In genomic region chr14:104113448-104113847, GRCm38 (mm10) we compare ENCODE assay signal across 30 mouse cellular contexts.
DNase-seq lines count a peak whose midpoint lies in the region; ATAC-seq and TF ChIP-seq lines count a peak whose summit lies in the region.
"Had no signal": no experiment of that assay in that cellular context is flagged by ENCODE, and none has a peak within 500 bp of the region (broad histone marks: within the 10 kb centered on the region; RNA-seq: fewer than 3 reads in every experiment).

No protein-coding gene starts in this region.

- no peak for TF ChIP-seq CTCF in midbrain, postnatal 0 days (IDR thresholded peaks at IDR 0.05)

- no peak overlapping the region for H3K4me2 ChIP-seq in forebrain, embryonic 11.5 days (ENCODE audit: low read depth, low read length, severe bottlenecking)
- no peak overlapping the region for H3K4me2 ChIP-seq in forebrain, embryonic 14.5 days (ENCODE audit: low read length)
- no peak overlapping the region for H3K4me2 ChIP-seq in midbrain, embryonic 12.5 days (replicated peaks)
- H3K4me2 ChIP-seq in midbrain, embryonic 15.5 days, result no peak overlapping the region
- H3K4me2 ChIP-seq in midbrain, embryonic 14.5 days (ENCODE audit: low read length), result no peak overlapping the region
- H3K4me2 ChIP-seq in midbrain, postnatal 0 days (ENCODE audit: low read depth, low read length, poor library complexity, severe bottlenecking), result no peak overlapping the region
- H3K4me2 ChIP-seq in hindbrain, embryonic 14.5 days (replicated peaks), result no peak overlapping the region
- H3K4me2 ChIP-seq: embryonic facial prominence, embryonic 13.5 days; embryonic facial prominence, embryonic 15.5 days; forebrain, embryonic 13.5 days had no signal

- no peak overlapping the region for H3K4me3 ChIP-seq in forebrain, embryonic 11.5 days (ENCODE audit: low read depth, low read length)
- H3K4me3 ChIP-seq in forebrain, embryonic 14.5 days (ENCODE audit: low read depth, low read length), result no peak overlapping the region
- H3K4me3 ChIP-seq in midbrain, embryonic 12.5 days, result no peak overlapping the region
- no peak overlapping the region for H3K4me3 ChIP-seq in midbrain, embryonic 15.5 days
- no peak overlapping the region for H3K4me3 ChIP-seq in midbrain, embryonic 14.5 days (replicated peaks; ENCODE audit: low read depth, low read length)
- H3K4me3 ChIP-seq in midbrain, postnatal 0 days (ENCODE audit: low read depth, low read length), result no peak overlapping the region
- no peak overlapping the region for H3K4me3 ChIP-seq in hindbrain, embryonic 14.5 days (replicated peaks; ENCODE audit: low read length)
- H3K4me3 ChIP-seq: embryonic facial prominence, embryonic 13.5 days; embryonic facial prominence, embryonic 15.5 days; erythroblast, embryonic 14.5 days; forebrain, embryonic 10.5 days; forebrain, embryonic 13.5 days had no signal

- H3K27ac ChIP-seq in forebrain, embryonic 11.5 days (ENCODE audit: low read depth, low read length), result no peak overlapping the region
- H3K27ac ChIP-seq in forebrain, embryonic 14.5 days (ENCODE audit: low read depth, low read length), result no peak overlapping the region
- H3K27ac ChIP-seq in midbrain, embryonic 12.5 days (replicated peaks), result no peak overlapping the region
- no peak overlapping the region for H3K27ac ChIP-seq in midbrain, embryonic 15.5 days
- no peak overlapping the region for H3K27ac ChIP-seq in midbrain, embryonic 14.5 days (replicated peaks; ENCODE audit: low read depth, low read length)
- no peak overlapping the region for H3K27ac ChIP-seq in midbrain, postnatal 0 days (ENCODE audit: low read depth, low read length)
- H3K27ac ChIP-seq in hindbrain, embryonic 14.5 days, result no peak overlapping the region
- H3K27ac ChIP-seq: embryonic facial prominence, embryonic 13.5 days; embryonic facial prominence, embryonic 15.5 days; forebrain, embryonic 10.5 days; forebrain, embryonic 13.5 days had no signal

- H3K4me1 ChIP-seq in forebrain, embryonic 11.5 days (replicated peaks; ENCODE audit: control insufficient read depth, insufficient read depth, low read length), result no peaks in the 10 kb centered on the region
- H3K4me1 ChIP-seq in forebrain, embryonic 14.5 days (ENCODE audit: control insufficient read depth, insufficient read depth, low read length), result no peaks in the 10 kb centered on the region
- peaks cover 4% of the 10 kb centered on the region; the same call in 1 of the 2 replicates for H3K4me1 ChIP-seq in midbrain, embryonic 12.5 days
- H3K4me1 ChIP-seq in midbrain, embryonic 15.5 days, result peaks cover 8% of the 10 kb centered on the region; the same call in 1 of the 2 replicates
- H3K4me1 ChIP-seq in midbrain, embryonic 14.5 days (ENCODE audit: control insufficient read depth, insufficient read depth, low read length), result 0 out of 2 replicates have a peak, but pooled peaks cover 5% of the 10 kb centered on the region
- no peaks in the 10 kb centered on the region; the same call in 1 of the 2 replicates for H3K4me1 ChIP-seq in midbrain, postnatal 0 days (ENCODE audit: insufficient read depth, low read length)
- H3K4me1 ChIP-seq in hindbrain, embryonic 14.5 days (replicated peaks; ENCODE audit: control insufficient read depth, insufficient read depth, low read length), result no peaks in the 10 kb centered on the region
- H3K4me1 ChIP-seq: embryonic facial prominence, embryonic 13.5 days; embryonic facial prominence, embryonic 15.5 days; forebrain, embryonic 13.5 days had no signal

- H3K9me3 ChIP-seq in forebrain, embryonic 11.5 days (ENCODE audit: control insufficient read depth, low read length), result no peaks in the 10 kb centered on the region
- no peaks in the 10 kb centered on the region for H3K9me3 ChIP-seq in forebrain, embryonic 14.5 days (replicated peaks; ENCODE audit: control insufficient read depth, low read length)
- H3K9me3 ChIP-seq in midbrain, embryonic 12.5 days, result no peaks in the 10 kb centered on the region
- no peaks in the 10 kb centered on the region for H3K9me3 ChIP-seq in midbrain, embryonic 15.5 days
- H3K9me3 ChIP-seq in midbrain, embryonic 14.5 days (ENCODE audit: control insufficient read depth, low read length), result no peaks in the 10 kb centered on the region
- no peaks in the 10 kb centered on the region for H3K9me3 ChIP-seq in midbrain, postnatal 0 days (ENCODE audit: low read length)
- no peaks in the 10 kb centered on the region for H3K9me3 ChIP-seq in hindbrain, embryonic 14.5 days (ENCODE audit: control insufficient read depth, low read length)
- H3K9me3 ChIP-seq: embryonic facial prominence, embryonic 13.5 days; embryonic facial prominence, embryonic 15.5 days; forebrain, embryonic 10.5 days; forebrain, embryonic 13.5 days had no signal

- DNase-seq in forebrain, embryonic 11.5 days (ENCODE audit: low spot score), result no peak
- no peak for DNase-seq in forebrain, embryonic 14.5 days (ENCODE audit: low spot score)
- DNase-seq in midbrain, embryonic 14.5 days, result peak; percentile 31
- DNase-seq in midbrain, postnatal 0 days (ENCODE audit: low spot score), result no peak
- peak; percentile 9 for DNase-seq in retina, postnatal 1 day
- no peak for DNase-seq in hindbrain, embryonic 14.5 days (ENCODE audit: low spot score)
- DNase-seq: adrenal gland, adult 8-10 months; adrenal gland, postnatal 14 days; adrenal gland, postnatal 36 days; B cell, adult 2 months; cerebellum, adult 11 months; cerebellum, adult 18-20 months; cerebellum, adult 8-10 months; cerebellum, adult 9-11 months; cerebellum, postnatal 14 days; cerebellum, postnatal 36 days; embryo, embryonic 11 days had no signal

- H3K27me3 ChIP-seq in forebrain, embryonic 11.5 days (ENCODE audit: control insufficient read depth, insufficient read depth, low read length), result no peaks in the 10 kb centered on the region
- H3K27me3 ChIP-seq in forebrain, embryonic 14.5 days (replicated peaks; ENCODE audit: control insufficient read depth, insufficient read depth, low read length), result no peaks in the 10 kb centered on the region
- no peaks in the 10 kb centered on the region for H3K27me3 ChIP-seq in midbrain, embryonic 12.5 days
- no peaks in the 10 kb centered on the region for H3K27me3 ChIP-seq in midbrain, embryonic 15.5 days (replicated peaks)
- no peaks in the 10 kb centered on the region for H3K27me3 ChIP-seq in midbrain, embryonic 14.5 days (ENCODE audit: control insufficient read depth, insufficient read depth, low read length)
- no peaks in the 10 kb centered on the region for H3K27me3 ChIP-seq in midbrain, postnatal 0 days (ENCODE audit: insufficient read depth, low read length)
- H3K27me3 ChIP-seq in hindbrain, embryonic 14.5 days (ENCODE audit: control insufficient read depth, insufficient read depth, low read length), result no peaks in the 10 kb centered on the region
- H3K27me3 ChIP-seq: CH12.LX; embryonic facial prominence, embryonic 13.5 days; embryonic facial prominence, embryonic 15.5 days; forebrain, embryonic 13.5 days had no signal

- no peaks in the 10 kb centered on the region for H3K36me3 ChIP-seq in forebrain, embryonic 11.5 days (ENCODE audit: control insufficient read depth, insufficient read depth, low read length)
- H3K36me3 ChIP-seq in forebrain, embryonic 14.5 days (ENCODE audit: control insufficient read depth, insufficient read depth, low read length), result no peaks in the 10 kb centered on the region
- H3K36me3 ChIP-seq in midbrain, embryonic 12.5 days, result no peaks in the 10 kb centered on the region
- H3K36me3 ChIP-seq in midbrain, embryonic 15.5 days (replicated peaks), result no peaks in the 10 kb centered on the region
- no peaks in the 10 kb centered on the region for H3K36me3 ChIP-seq in midbrain, embryonic 14.5 days (ENCODE audit: control insufficient read depth, insufficient read depth, low read length)
- H3K36me3 ChIP-seq in midbrain, postnatal 0 days (ENCODE audit: insufficient read depth, low read length), result no peaks in the 10 kb centered on the region
- no peaks in the 10 kb centered on the region for H3K36me3 ChIP-seq in hindbrain, embryonic 14.5 days (replicated peaks; ENCODE audit: control insufficient read depth, insufficient read depth)
- H3K36me3 ChIP-seq: embryonic facial prominence, embryonic 13.5 days; embryonic facial prominence, embryonic 15.5 days; forebrain, embryonic 10.5 days; G1E had no signal

- ATAC-seq in forebrain, embryonic 11.5 days (replicated peaks; ENCODE audit: low FRiP score), result 0 out of 2 replicates have a peak, but pooled peaks have one; percentile 15
- ATAC-seq in forebrain, embryonic 14.5 days, result no peak
- ATAC-seq in midbrain, embryonic 12.5 days (ENCODE audit: low FRiP score, low read depth), result peak; percentile 58; the same call in 1 of the 2 replicates
- ATAC-seq in midbrain, embryonic 15.5 days (replicated peaks), result no peak
- ATAC-seq in midbrain, embryonic 14.5 days (ENCODE audit: low FRiP score, low TSS enrichment), result peak; percentile 27; the same call in 1 of the 2 replicates
- no peak for ATAC-seq in midbrain, postnatal 0 days (ENCODE audit: low FRiP score)
- ATAC-seq in hindbrain, embryonic 14.5 days (ENCODE audit: low FRiP score), result no peak
- ATAC-seq: activated CD4-positive, CD25-positive, alpha-beta regulatory T cell, adult 4 months; CD4-positive, CD25-positive, alpha-beta regulatory T cell, adult 4 months; forebrain, embryonic 13.5 days; forebrain, embryonic 16.5 days; Patski had no signal

- no peak overlapping the region for H3K9ac ChIP-seq in forebrain, embryonic 11.5 days (ENCODE audit: low read length)
- H3K9ac ChIP-seq in forebrain, embryonic 14.5 days (ENCODE audit: low read length), result no peak overlapping the region
- H3K9ac ChIP-seq in midbrain, embryonic 12.5 days (replicated peaks), result no peak overlapping the region
- H3K9ac ChIP-seq in midbrain, embryonic 15.5 days, result no peak overlapping the region
- no peak overlapping the region for H3K9ac ChIP-seq in midbrain, embryonic 14.5 days (replicated peaks; ENCODE audit: low read length)
- no peak overlapping the region for H3K9ac ChIP-seq in midbrain, postnatal 0 days (replicated peaks; ENCODE audit: low read length, poor library complexity, severe bottlenecking)
- no peak overlapping the region for H3K9ac ChIP-seq in hindbrain, embryonic 14.5 days
- H3K9ac ChIP-seq: embryonic facial prominence, embryonic 13.5 days; embryonic facial prominence, embryonic 15.5 days; forebrain, embryonic 13.5 days had no signal

- WGBS in forebrain, embryonic 11.5 days, result 33% methylated on average over 2 of the region's 2 CpGs
- WGBS in forebrain, embryonic 14.5 days, result 23% methylated on average over 2 of the region's 2 CpGs
- WGBS in midbrain, embryonic 12.5 days, result 8% methylated on average over 2 of the region's 2 CpGs
- WGBS in midbrain, embryonic 15.5 days, result 31% methylated on average over 2 of the region's 2 CpGs
- WGBS in midbrain, embryonic 14.5 days, result 17% methylated on average over 2 of the region's 2 CpGs
- WGBS in midbrain, postnatal 0 days, result 43% methylated on average over 2 of the region's 2 CpGs
- WGBS in hindbrain, embryonic 14.5 days, result 49% methylated on average over 2 of the region's 2 CpGs

Comparison
In these comparisons a context has a peak if more than half of its experiments do, and no peak if none do; other contexts are left out.
1. ATAC-seq: peak in forebrain, embryonic 11.5 days (single experiment), midbrain, embryonic 12.5 days (single experiment) and midbrain, embryonic 14.5 days (single experiment); none in forebrain, embryonic 14.5 days (single experiment), midbrain, embryonic 15.5 days (single experiment), midbrain, postnatal 0 days (single experiment) and hindbrain, embryonic 14.5 days (single experiment).
2. DNase-seq: peak in midbrain, embryonic 14.5 days (single experiment) and retina, postnatal 1 day (single experiment); none in forebrain, embryonic 11.5 days (single experiment), forebrain, embryonic 14.5 days (single experiment), midbrain, postnatal 0 days (single experiment) and hindbrain, embryonic 14.5 days (single experiment).